Mouse (Mus musculus) brain, embryonic 14.5 days (tissue): ENCODE measurements around the gene Pop7.

ENCODE experiments used
- CTCF ChIP-seq: fragments of 200-500 bp; IDR thresholded peaks from 2 replicates; pipeline ENCODE4 v1.5.1; 2012; ENCODE audit warnings: inconsistent platforms, mild to moderate bottlenecking, moderate library complexity, borderline replicate concordance; ENCODE audit not compliant: insufficient read depth, insufficient read length; ENCODE audit errors: extremely low read depth
- POLR2A ChIP-seq: fragments of 200-500 bp; IDR thresholded peaks from 2 replicates; pipeline ENCODE4 v1.6.1; 2012; ENCODE audit warnings: mild to moderate bottlenecking, inconsistent platforms, borderline replicate concordance; ENCODE audit not compliant: poor library complexity, insufficient read depth, insufficient read length, severe bottlenecking; ENCODE audit errors: extremely low read depth

GRCm38 (mm10) chr5:137527413-137527812 is 25.1 kb upstream of the Pop7 start:
- no peak for TF ChIP-seq POLR2A
- TF ChIP-seq CTCF: no peak
